Mouse (Mus musculus) intestine, postnatal 0 days (tissue): ENCODE results near the gene Abhd6. TPM values are rescaled to one million over a fixed set of nuclear protein-coding genes. Genes with fewer than 3 reads are reported as not detected.
A peak's percentile ranks its signal among the peaks of the same experiment; 100 is the strongest.

Source experiments
- ATAC-seq: fragments of 200-750 bp; cut with Nextera tagmentation; 2 replicates; pipeline ENCODE4 v1.8.0; 2017; ENCODE audit warnings: mild to moderate bottlenecking, moderate TSS enrichment, moderate library complexity
- H3K27ac ChIP-seq: fragments of 300-500 bp; sonication (generic); 2 replicates; pipeline ENCODE4 v1.5.1; 2014; ENCODE audit warnings: mild to moderate bottlenecking, low read depth, low read length, moderate library complexity
- H3K27me3 ChIP-seq: fragments of 300-500 bp; sonication (generic); replicated peaks from 2 replicates; pipeline ENCODE4 v1.6.1; 2014; ENCODE audit warnings: low read length, mixed read lengths; ENCODE audit not compliant: control insufficient read depth, insufficient read depth
- H3K36me3 ChIP-seq: fragments of 300-500 bp; sonication (generic); 2 replicates; pipeline ENCODE4 v1.6.1; 2014; ENCODE audit warnings: mild to moderate bottlenecking, moderate library complexity; ENCODE audit not compliant: control insufficient read depth, insufficient read depth
- H3K4me1 ChIP-seq: fragments of 300-500 bp; sonication (generic); replicated peaks from 2 replicates; pipeline ENCODE4 v1.6.1; 2014; ENCODE audit warnings: antibody characterized with exemption, low read length, mixed read lengths; ENCODE audit not compliant: control insufficient read depth, insufficient read depth
- H3K4me2 ChIP-seq: fragments of 300-500 bp; sonication (generic); replicated peaks from 2 replicates; pipeline ENCODE4 v1.6.1; 2014; ENCODE audit warnings: low read depth, mild to moderate bottlenecking, moderate library complexity
- H3K4me3 ChIP-seq: fragments of 300-500 bp; sonication (generic); 2 replicates; pipeline ENCODE4 v1.5.1; 2014; ENCODE audit warnings: low read depth, low read length
- H3K9ac ChIP-seq: fragments of 300-500 bp; sonication (generic); 2 replicates; pipeline ENCODE4 v1.6.1; 2014; ENCODE audit warnings: mild to moderate bottlenecking, low read depth, low read length
- H3K9me3 ChIP-seq: fragments of 300-500 bp; sonication (generic); 2 replicates; pipeline ENCODE4 v1.6.1; 2016; ENCODE audit warnings: mixed run types; ENCODE audit not compliant: control insufficient read depth
- CTCF ChIP-seq: sonication (generic); IDR thresholded peaks from 2 replicates; pipeline ENCODE4 v1.5.1; 2016; ENCODE audit warnings: low read depth, mild to moderate bottlenecking, control low read depth, antibody characterized with exemption, moderate library complexity
- WGBS: fragments of 180-500 bp; shearing (Covaris S2); extraction: QIAGEN DNeasy Blood & Tissue Kit; methylation state at CpG from one replicate; pipeline ENCODE4 v1.1.7; 2014; 5-methylcytosine and 5-hydroxymethylcytosine counted together
- polyA plus RNA-seq: library from polyadenylated mRNA; unstranded; fragments of >200 nt; fragmentation: Nextera tagmentation; extraction: Ambion mirVana; gene quantifications from 2 replicates; pipeline ENCODE4 v1.2.1, GENCODE M21; 2015

Gene Abhd6
- polyA plus RNA-seq, result 11.3 and 11.8 TPM in 2 replicates

DNA sequence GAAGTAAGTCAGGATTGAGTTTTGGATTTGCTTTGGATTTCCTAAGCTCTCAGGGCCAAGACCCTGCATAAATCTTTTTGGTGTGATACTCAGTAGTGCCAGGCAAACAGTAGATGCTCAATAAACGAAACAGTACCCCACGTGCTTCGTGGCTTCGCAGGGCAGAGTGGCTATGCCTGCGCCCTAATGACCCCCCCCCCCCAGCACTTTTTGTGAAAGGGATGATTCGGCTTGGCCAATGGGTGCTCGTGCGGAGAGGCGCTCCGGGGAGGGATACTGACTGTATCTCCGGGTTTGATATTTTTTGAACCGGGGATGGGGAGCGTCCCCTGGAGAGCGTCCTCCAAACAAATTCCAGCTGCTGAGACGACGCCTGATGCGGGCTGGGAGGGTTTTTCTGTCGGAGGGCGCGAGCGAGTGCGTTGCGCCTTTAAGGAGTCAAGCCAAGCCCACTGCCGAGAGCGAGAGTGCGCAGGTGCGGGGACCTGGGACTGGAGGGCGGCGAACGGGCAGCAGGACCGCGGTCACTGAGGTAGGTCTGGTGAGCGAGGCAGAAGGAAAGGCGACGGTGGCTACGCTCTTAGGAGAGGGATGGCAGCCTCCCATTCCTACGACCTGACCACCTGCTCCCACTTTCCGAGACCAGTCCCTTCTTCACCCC is at the start of gene Abhd6:
Gene Abhd6, plus strand, starts transcription at position 471 of the 661 bp plus-strand sequence.
- no peak for TF ChIP-seq CTCF
- H3K36me3 ChIP-seq, result no peaks in the 10 kb centered on the region
- H3K27ac ChIP-seq, result no peak within 1 kb of the TSS
- peak within 1 kb of the TSS; percentile 98 for H3K4me2 ChIP-seq
- ATAC-seq, result peak; percentile 73
- H3K9me3 ChIP-seq, result no peaks in the 10 kb centered on the region
- H3K4me1 ChIP-seq, result peaks cover 3% of the 10 kb centered on the region; the same call in 1 of the 2 replicates
- H3K4me3 ChIP-seq, result peak within 1 kb of the TSS; percentile 59
- H3K27me3 ChIP-seq, result peaks cover 10% of the 10 kb centered on the region; the same call in 1 of the 2 replicates
- under 1% methylated on average over 36 of the region's 38 CpGs for WGBS
- peak within 1 kb of the TSS; percentile 40 for H3K9ac ChIP-seq

DNA sequence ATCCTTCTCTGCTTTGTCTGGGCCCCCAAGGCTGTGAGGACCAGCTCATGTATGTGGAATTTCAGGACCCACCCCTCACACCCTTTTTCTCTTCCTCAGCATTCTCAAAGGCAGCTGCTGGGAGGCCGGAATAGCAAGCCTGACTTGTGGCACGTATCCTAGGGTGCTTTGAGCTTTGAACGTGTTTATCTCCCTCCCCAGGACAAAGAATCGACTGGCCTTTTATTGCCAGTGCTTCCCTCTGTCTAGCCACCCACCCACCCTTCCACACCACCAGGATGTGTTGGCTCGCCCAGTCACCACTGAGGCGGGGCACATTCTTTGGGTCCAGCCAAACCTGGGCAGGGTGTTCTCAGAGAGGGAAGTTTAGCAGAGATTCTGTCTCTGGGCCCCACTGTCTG is 48.6 kb upstream of the Abhd6 start:
- WGBS, result 19% methylated on average over 6 of the region's 6 CpGs
- Histone ChIP-seq H3K4me3 (no peak overlapping the region), H3K4me1 (peaks cover 3% of the 10 kb centered on the region), H3K36me3 (peaks cover 28% of the 10 kb centered on the region), H3K9me3 (no peaks in the 10 kb centered on the region), H3K9ac (no peak overlapping the region), H3K27me3 (no peaks in the 10 kb centered on the region), H3K4me2 (no peak overlapping the region), H3K27ac (peak overlapping the region; percentile 89)
- ATAC-seq, result peak; percentile 72
- TF ChIP-seq CTCF, result no peak

DNA sequence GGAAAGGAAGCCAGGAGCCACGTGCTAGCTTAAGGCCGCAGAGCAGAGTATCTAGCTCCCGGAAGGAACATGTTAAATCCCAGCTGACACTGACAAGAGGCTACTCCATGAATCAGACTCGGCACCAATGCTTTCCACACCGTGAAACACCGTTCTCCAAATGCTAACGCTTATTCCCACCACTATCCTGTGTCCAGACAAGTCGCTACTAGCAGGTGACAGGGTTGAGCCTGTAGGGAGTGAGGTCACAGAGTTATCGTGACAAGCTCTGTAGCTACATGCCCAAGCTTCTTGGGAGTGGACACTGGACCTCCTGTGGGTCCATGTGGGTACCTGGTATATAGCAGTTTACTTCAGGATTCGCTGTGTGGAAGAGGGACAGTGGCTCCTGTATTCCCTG is 46.3 kb upstream of the Abhd6 start:
- TF ChIP-seq CTCF, result no peak
- no peaks in the 10 kb centered on the region for H3K9me3 ChIP-seq
- no peak overlapping the region for H3K27ac ChIP-seq
- peaks cover 3% of the 10 kb centered on the region for H3K4me1 ChIP-seq
- peaks cover 7% of the 10 kb centered on the region; the same call in 1 of the 2 replicates for H3K36me3 ChIP-seq
- WGBS, result 78% methylated on average over 10 of the region's 10 CpGs
- H3K9ac ChIP-seq, result no peak overlapping the region
- no peak for ATAC-seq
- no peak overlapping the region for H3K4me3 ChIP-seq
- no peak overlapping the region for H3K4me2 ChIP-seq
- H3K27me3 ChIP-seq, result no peaks in the 10 kb centered on the region

DNA sequence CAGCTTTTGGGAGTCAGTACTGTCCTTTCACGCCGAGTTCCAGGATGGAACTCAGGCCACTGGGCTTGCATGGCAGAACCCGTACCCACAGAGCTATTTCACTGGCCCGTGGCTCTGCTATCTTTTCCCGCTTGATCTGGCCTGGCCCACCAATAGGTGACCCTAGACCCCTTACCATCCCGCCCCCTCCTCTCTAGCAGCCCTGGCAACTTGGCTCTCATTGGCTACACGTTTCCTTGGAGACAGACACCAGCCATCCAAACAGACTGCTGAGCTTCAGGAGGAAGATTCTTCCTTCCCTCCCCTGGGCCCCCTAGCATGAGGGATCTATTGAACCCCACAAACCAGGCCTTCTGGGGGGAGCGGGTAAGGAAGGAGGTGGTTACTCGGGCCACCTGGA is 45.7 kb upstream of the Abhd6 start, which contains the start of gene Gm45521:
Gene Gm45521, plus strand, starts transcription at position 240 of the 400 bp plus-strand sequence.
- H3K27me3 ChIP-seq, result no peaks in the 10 kb centered on the region
- H3K4me2 ChIP-seq, result no peak within 1 kb of the TSS
- H3K4me1 ChIP-seq, result peaks cover 3% of the 10 kb centered on the region
- no peaks in the 10 kb centered on the region for H3K9me3 ChIP-seq
- ATAC-seq, result no peak
- no peak within 1 kb of the TSS for H3K4me3 ChIP-seq
- TF ChIP-seq CTCF, result no peak
- no peak within 1 kb of the TSS for H3K9ac ChIP-seq
- H3K36me3 ChIP-seq, result 0 out of 2 replicates have a peak, but pooled peaks cover under 1% of the 10 kb centered on the region
- no peak within 1 kb of the TSS for H3K27ac ChIP-seq
- 74% methylated on average over 9 of the region's 9 CpGs for WGBS

DNA sequence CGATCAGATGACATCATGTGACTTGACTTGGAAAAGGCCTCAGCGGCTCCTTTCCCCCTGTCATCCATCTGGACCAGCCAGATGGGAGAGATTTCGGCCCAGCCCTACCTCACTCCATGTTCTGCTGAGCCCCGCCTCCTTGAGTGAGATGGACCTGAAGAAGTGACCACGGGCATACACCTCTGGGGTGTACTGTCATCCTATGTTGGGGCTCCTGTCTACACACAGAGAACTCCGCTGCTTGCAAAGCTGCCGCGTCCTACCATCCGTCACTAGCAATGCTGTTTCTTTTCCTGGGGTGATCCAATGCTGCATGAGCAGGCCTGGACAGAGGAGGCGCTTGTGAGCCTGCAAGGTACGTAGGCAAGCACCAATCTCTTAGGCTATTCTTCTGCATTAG is 42.1 kb upstream of the Abhd6 start:
- ATAC-seq, result 0 out of 2 replicates have a peak, but pooled peaks have one; percentile 14
- no peaks in the 10 kb centered on the region for H3K36me3 ChIP-seq
- 71% methylated on average over 11 of the region's 11 CpGs for WGBS
- no peak overlapping the region for H3K4me3 ChIP-seq
- no peak overlapping the region for H3K9ac ChIP-seq
- H3K9me3 ChIP-seq, result no peaks in the 10 kb centered on the region
- no peak overlapping the region for H3K27ac ChIP-seq
- TF ChIP-seq CTCF, result peak; percentile 69
- H3K4me2 ChIP-seq, result no peak overlapping the region
- no peaks in the 10 kb centered on the region for H3K4me1 ChIP-seq
- H3K27me3 ChIP-seq, result no peaks in the 10 kb centered on the region

DNA sequence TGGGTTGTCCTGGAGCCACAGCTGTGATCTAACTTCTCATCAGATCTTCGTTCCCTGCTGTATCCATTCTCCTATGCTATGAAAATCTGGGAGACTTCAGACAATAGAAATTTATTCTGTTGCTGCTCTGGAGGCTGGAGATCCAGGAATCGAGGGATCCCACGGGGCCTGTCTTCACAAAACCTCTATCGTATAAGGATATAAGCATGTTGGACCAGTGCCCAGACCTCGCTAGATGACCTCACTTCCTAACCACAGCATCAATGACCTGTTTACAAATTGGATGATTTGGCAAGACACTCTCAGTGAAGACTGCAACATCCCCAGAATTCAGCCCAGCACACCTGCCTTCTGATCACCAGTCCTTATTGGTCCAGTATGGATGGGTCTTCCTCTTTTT is 41.0 kb upstream of the Abhd6 start:
- Histone ChIP-seq H3K36me3 (no peaks in the 10 kb centered on the region), H3K9ac (no peak overlapping the region), H3K27ac (no peak overlapping the region), H3K4me3 (no peak overlapping the region), H3K9me3 (no peaks in the 10 kb centered on the region), H3K4me2 (no peak overlapping the region), H3K27me3 (no peaks in the 10 kb centered on the region), H3K4me1 (no peaks in the 10 kb centered on the region)
- no peak for TF ChIP-seq CTCF
- WGBS, result 53% methylated on average over 5 of the region's 5 CpGs
- ATAC-seq, result no peak
